Mouse (Mus musculus): ENCODE measurements around the gene Clpsl2. TPM values are rescaled to one million over a fixed set of nuclear protein-coding genes. Genes with fewer than 3 reads are reported as not detected.

The Clpsl2 gene
- total and polyA plus RNA-seq, 2 experiments from 2014 or later, result not detected

DNA sequence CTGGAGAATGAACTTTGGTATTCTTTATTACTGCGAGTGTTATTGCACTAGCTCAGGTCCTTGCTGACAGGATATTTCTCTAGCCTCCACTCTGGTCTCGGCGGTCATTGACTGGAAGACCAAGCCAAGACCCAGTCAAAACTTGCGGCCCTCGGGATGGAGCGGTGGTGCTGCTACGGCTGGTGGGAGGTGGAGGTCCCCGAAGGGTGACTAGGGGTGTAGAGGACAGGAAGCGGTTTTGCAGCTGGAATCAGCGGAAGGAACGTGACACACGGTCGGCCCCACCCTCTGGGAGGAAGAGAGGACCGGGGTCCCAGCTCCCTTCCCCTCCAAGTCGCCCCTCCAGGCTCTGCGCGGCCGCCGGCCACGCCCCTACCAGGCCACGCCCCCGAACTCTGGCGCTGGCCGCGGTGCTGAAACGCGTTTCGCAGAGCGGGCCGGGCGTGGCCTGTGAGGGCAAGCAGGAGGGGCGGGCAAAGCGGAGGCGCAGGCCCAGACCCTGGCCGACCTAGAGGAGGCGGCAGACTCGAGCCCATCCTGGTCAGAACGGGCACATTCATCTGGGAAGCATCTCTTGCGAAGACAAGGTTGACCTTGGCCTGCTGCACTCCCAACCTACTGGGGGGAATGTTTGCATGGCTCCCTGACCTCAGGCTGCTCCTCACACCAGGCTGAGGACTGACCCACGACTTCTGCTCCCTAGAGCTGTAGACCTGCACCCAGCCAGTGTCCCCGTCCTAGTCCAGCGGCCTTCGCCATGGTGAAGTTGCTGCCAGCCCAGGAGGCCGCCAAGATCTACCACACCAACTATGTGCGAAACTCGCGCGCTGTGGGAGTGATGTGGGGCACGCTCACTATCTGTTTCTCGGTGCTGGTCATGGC, 26.3 kb downstream of the Clpsl2 start, which contains the start of gene Lhfpl5:
Gene Lhfpl5 (plus strand): TSS at position 398 of the 882 bp plus-strand sequence.
- no peak for TF ChIP-seq CTCF (IDR thresholded peaks at IDR 0.05; ENCODE audit: low read depth)
- 17% methylated on average over 49 of the region's 50 CpGs for WGBS
- peak; percentile 62 for DNase-seq

DNA sequence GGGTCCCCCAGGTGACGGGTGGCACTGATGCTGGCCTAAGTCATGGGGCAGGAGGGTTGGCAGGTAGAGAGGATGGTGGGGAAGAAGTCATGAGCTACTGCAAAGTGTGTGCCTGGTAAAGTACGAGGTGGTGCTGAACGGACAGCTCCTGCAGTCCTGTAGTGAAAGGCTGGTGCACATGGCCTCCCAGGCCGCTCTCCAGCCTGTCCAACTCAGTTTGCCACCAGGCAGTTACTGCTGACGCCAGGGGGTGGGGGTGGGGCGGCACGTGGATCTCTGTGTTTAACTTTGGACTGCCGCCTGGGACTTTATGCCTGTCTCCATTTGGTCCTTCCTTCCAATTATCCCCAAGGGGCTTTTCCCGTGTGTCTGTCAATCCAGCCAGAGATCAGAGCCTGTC, 31.2 kb downstream of the Clpsl2 start:
- WGBS, result 4% methylated on average over 9 of the region's 9 CpGs
- Histone ChIP-seq H3K36me3 (ENCODE audit: insufficient read depth) (no peaks in the 10 kb centered on the region; the same call in 1 of the 2 replicates), H3K9me3 (ENCODE audit: low read length) (no peaks in the 10 kb centered on the region), H3K4me1 (ENCODE audit: insufficient read depth) (no peaks in the 10 kb centered on the region), H3K4me3 (ENCODE audit: low read depth, low read length) (no peak overlapping the region), H3K9ac (no peak overlapping the region), H3K27ac (ENCODE audit: low read depth, low read length) (no peak overlapping the region), H3K27me3 (ENCODE audit: insufficient read depth, low read length) (no peaks in the 10 kb centered on the region), H3K4me2 (ENCODE audit: low read depth) (no peak overlapping the region)
- no peak for ATAC-seq
- no peak for DNase-seq
- TF ChIP-seq CTCF (IDR thresholded peaks at IDR 0.05; ENCODE audit: low read depth), result no peak

More for the DNA sequence above, 26.3 kb downstream of the Clpsl2 start, which contains the start of gene Lhfpl5:
- peak within 1 kb of the TSS; percentile 52 for H3K9ac ChIP-seq
- H3K27ac ChIP-seq (ENCODE audit: low read depth, low read length), result no peak within 1 kb of the TSS
- H3K27me3 ChIP-seq (ENCODE audit: insufficient read depth, low read length), result no peaks in the 10 kb centered on the region
- H3K4me1 ChIP-seq (ENCODE audit: insufficient read depth), result no peaks in the 10 kb centered on the region
- H3K4me2 ChIP-seq (ENCODE audit: low read depth), result peak within 1 kb of the TSS; percentile 75
- no peaks in the 10 kb centered on the region for H3K36me3 ChIP-seq (ENCODE audit: insufficient read depth)
- ATAC-seq, result peak; percentile 89
- H3K9me3 ChIP-seq (ENCODE audit: low read length), result no peaks in the 10 kb centered on the region
- peak within 1 kb of the TSS; percentile 40 for H3K4me3 ChIP-seq (ENCODE audit: low read depth, low read length)

GRCm38 (mm10) chr17:28581056-28581455, 31.8 kb downstream of the Clpsl2 start:
- WGBS, result 61% methylated on average over 2 of the region's 2 CpGs
- TF ChIP-seq CTCF (IDR thresholded peaks at IDR 0.05; ENCODE audit: low read depth), result peak; percentile 28; the same call in 1 of the 2 replicates
- Histone ChIP-seq H3K4me2 (ENCODE audit: low read depth) (no peak overlapping the region), H3K36me3 (ENCODE audit: insufficient read depth) (no peaks in the 10 kb centered on the region; the same call in 1 of the 2 replicates), H3K27me3 (ENCODE audit: insufficient read depth, low read length) (no peaks in the 10 kb centered on the region), H3K9ac (no peak overlapping the region), H3K4me1 (ENCODE audit: insufficient read depth) (no peaks in the 10 kb centered on the region), H3K9me3 (ENCODE audit: low read length) (no peaks in the 10 kb centered on the region), H3K27ac (ENCODE audit: low read depth, low read length) (no peak overlapping the region), H3K4me3 (ENCODE audit: low read depth, low read length) (no peak overlapping the region)
- DNase-seq (no peak), ATAC-seq (no peak)

DNA sequence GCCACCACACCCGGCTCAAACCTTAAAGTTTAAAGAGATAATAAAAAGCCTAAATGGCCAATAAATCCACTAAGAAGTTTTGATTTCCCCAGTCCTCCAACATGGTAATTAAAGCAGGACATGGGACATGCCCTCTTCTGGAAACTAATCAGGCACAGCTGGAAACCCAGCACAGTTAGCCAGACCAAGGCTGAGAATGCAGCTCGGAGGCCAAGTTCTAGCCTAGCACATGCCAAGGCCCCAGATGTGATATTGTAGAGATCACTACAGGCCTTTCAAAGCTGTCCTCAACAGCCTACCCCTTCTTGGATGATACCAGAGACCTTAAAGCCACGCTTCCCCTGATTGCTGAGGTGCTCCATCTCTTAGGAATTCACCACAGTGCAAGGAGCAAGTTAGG, 37.3 kb downstream of the Clpsl2 start:
- ATAC-seq, result no peak

DNA sequence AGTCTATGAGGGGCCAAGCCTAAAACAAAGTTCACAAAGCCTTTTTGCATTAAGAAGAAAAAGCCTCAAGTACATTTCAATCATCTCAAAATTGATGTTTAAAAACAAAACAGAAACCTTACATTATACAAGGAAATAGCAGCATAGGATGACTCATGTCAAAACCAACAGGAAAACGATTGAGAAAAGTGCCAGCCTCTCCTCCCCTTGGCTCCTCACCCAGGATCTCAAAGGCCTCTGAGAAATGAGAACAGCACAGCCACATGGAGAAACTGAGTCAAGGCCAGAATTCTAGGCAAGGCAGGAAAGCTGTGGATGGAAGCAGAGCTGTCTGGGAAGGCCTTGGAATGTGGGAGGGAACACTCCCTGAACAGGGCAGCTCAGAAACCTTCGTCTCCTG, 39.4 kb downstream of the Clpsl2 start:
- no peak for TF ChIP-seq CTCF (IDR thresholded peaks at IDR 0.05; ENCODE audit: low read depth)
- Histone ChIP-seq H3K4me3 (ENCODE audit: low read depth, low read length) (no peak overlapping the region), H3K27me3 (ENCODE audit: insufficient read depth, low read length) (no peaks in the 10 kb centered on the region), H3K9me3 (ENCODE audit: low read length) (no peaks in the 10 kb centered on the region), H3K36me3 (ENCODE audit: insufficient read depth) (peaks cover 58% of the 10 kb centered on the region), H3K9ac (no peak overlapping the region), H3K4me2 (ENCODE audit: low read depth) (no peak overlapping the region), H3K27ac (ENCODE audit: low read depth, low read length) (no peak overlapping the region), H3K4me1 (ENCODE audit: insufficient read depth) (no peaks in the 10 kb centered on the region)
- DNase-seq, result no peak
- 63% methylated on average over 2 of the region's 2 CpGs for WGBS
- ATAC-seq, result no peak

More for the DNA sequence above, 37.3 kb downstream of the Clpsl2 start:
- Histone ChIP-seq H3K4me3 (ENCODE audit: low read depth, low read length) (no peak overlapping the region), H3K27ac (ENCODE audit: low read depth, low read length) (no peak overlapping the region), H3K4me2 (ENCODE audit: low read depth) (no peak overlapping the region), H3K9me3 (ENCODE audit: low read length) (no peaks in the 10 kb centered on the region), H3K36me3 (ENCODE audit: insufficient read depth) (peaks cover 38% of the 10 kb centered on the region), H3K4me1 (ENCODE audit: insufficient read depth) (no peaks in the 10 kb centered on the region), H3K27me3 (ENCODE audit: insufficient read depth, low read length) (no peaks in the 10 kb centered on the region), H3K9ac (no peak overlapping the region)
- TF ChIP-seq CTCF (IDR thresholded peaks at IDR 0.05; ENCODE audit: low read depth), result no peak
- WGBS, result 90% methylated on average over 3 of the region's 3 CpGs
- no peak for DNase-seq

DNA sequence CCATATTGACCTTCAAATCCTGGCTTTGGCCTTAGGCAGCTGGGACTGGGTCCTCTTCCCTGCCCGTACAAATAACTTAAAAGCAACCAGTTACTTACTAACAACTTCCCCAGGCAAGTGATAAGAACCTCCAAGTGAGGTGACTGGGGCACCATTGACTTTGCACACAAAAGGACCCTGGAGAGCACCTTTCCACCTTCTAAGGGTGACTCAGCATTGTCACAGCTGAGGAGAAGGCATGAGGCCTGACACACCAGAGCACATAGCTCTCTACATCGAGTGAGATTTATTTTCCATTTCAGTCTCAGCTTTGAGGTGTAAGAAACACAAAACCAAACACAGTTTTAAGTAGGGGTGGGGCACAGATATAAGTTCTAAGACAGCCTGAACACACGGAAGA, 41.4 kb downstream of the Clpsl2 start:
- Histone ChIP-seq H3K9ac (no peak overlapping the region), H3K9me3 (ENCODE audit: low read length) (no peaks in the 10 kb centered on the region), H3K4me1 (ENCODE audit: insufficient read depth) (no peaks in the 10 kb centered on the region), H3K4me3 (ENCODE audit: low read depth, low read length) (no peak overlapping the region), H3K36me3 (ENCODE audit: insufficient read depth) (peaks cover 68% of the 10 kb centered on the region), H3K4me2 (ENCODE audit: low read depth) (no peak overlapping the region), H3K27ac (ENCODE audit: low read depth, low read length) (no peak overlapping the region), H3K27me3 (ENCODE audit: insufficient read depth, low read length) (no peaks in the 10 kb centered on the region)
- TF ChIP-seq CTCF (IDR thresholded peaks at IDR 0.05; ENCODE audit: low read depth), result no peak
- DNase-seq (no peak), ATAC-seq (no peak)
- 90% methylated on average over 3 of the region's 3 CpGs for WGBS

DNA sequence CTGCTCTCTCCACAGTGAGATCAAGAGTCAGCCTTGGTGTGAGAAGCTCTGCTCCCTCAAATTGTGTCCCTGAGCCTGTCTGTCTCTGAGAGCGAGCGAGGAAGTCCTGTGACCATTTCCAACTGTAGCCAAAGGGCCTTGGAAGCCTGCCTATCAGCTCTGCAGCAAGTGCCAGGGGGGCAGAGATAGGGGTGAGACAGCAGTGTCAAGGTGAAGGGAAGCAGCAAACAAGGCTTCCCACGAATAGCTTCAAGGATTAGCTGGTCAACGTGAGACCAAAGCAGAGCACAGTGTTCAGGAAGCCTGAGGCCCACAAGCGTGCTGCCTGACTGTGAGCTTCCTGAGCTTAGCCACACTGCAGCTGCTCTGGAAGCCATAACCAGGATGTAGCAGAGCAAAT, 42.3 kb downstream of the Clpsl2 start:
- Histone ChIP-seq H3K27me3 (ENCODE audit: insufficient read depth, low read length) (no peaks in the 10 kb centered on the region), H3K4me3 (ENCODE audit: low read depth, low read length) (no peak overlapping the region), H3K9ac (no peak overlapping the region), H3K27ac (ENCODE audit: low read depth, low read length) (no peak overlapping the region), H3K36me3 (ENCODE audit: insufficient read depth) (peaks cover 76% of the 10 kb centered on the region), H3K9me3 (ENCODE audit: low read length) (no peaks in the 10 kb centered on the region), H3K4me2 (ENCODE audit: low read depth) (no peak overlapping the region), H3K4me1 (ENCODE audit: insufficient read depth) (no peaks in the 10 kb centered on the region)
- ATAC-seq (no peak), DNase-seq (no peak)
- no peak for TF ChIP-seq CTCF (IDR thresholded peaks at IDR 0.05; ENCODE audit: low read depth)
- 93% methylated on average over 5 of the region's 5 CpGs for WGBS
